Mouse (Mus musculus) forebrain, embryonic 12.5 days (tissue): ENCODE measurements around the gene Panx3. TPM values are rescaled to one million over a fixed set of nuclear protein-coding genes. Genes with fewer than 3 reads are reported as not detected.

Source experiments
- ATAC-seq: fragments of 200-750 bp; cut with Nextera tagmentation; 2 replicates; pipeline ENCODE4 v1.8.0; 2017; ENCODE audit warnings: moderate TSS enrichment; ENCODE audit not compliant: low FRiP score
- H3K27ac ChIP-seq: fragments of 300-500 bp; sonication (generic); 2 replicates; pipeline ENCODE4 v1.5.1; 2016; ENCODE audit warnings: mild to moderate bottlenecking
- H3K27me3 ChIP-seq: fragments of 300-500 bp; sonication (generic); 2 replicates; pipeline ENCODE4 v1.6.1; 2016; ENCODE audit warnings: mild to moderate bottlenecking
- H3K36me3 ChIP-seq: fragments of 300-500 bp; sonication (generic); replicated peaks from 2 replicates; pipeline ENCODE4 v1.6.1; 2016; ENCODE audit warnings: mild to moderate bottlenecking
- H3K4me1 ChIP-seq: fragments of 300-500 bp; sonication (generic); 2 replicates; pipeline ENCODE4 v1.6.1; 2016
- H3K4me2 ChIP-seq: fragments of 300-500 bp; sonication (generic); 2 replicates; pipeline ENCODE4 v1.6.1; 2016; ENCODE audit warnings: mild to moderate bottlenecking, moderate library complexity
- H3K4me3 ChIP-seq: fragments of 300-500 bp; sonication (generic); replicated peaks from 2 replicates; pipeline ENCODE4 v1.5.1; 2016; ENCODE audit warnings: mild to moderate bottlenecking
- H3K9ac ChIP-seq: fragments of 300-500 bp; sonication (generic); 2 replicates; pipeline ENCODE4 v1.6.1; 2016; ENCODE audit warnings: mild to moderate bottlenecking
- H3K9me3 ChIP-seq: fragments of 300-500 bp; sonication (generic); 2 replicates; pipeline ENCODE4 v1.6.1; 2016
- WGBS: fragments of 180-500 bp; shearing (Covaris S2); methylation state at CpG from one replicate; pipeline ENCODE4 v1.1.7; 2016; 5-methylcytosine and 5-hydroxymethylcytosine counted together
- polyA plus RNA-seq: library from polyadenylated mRNA; unstranded; fragments of >200 nt; fragmentation: Nextera tagmentation; extraction: Ambion mirVana; gene quantifications from 2 replicates; pipeline ENCODE4 v1.2.1, GENCODE M21; 2016

Panx3 gene
- 0.19 TPM in 2 replicates for polyA plus RNA-seq

DNA sequence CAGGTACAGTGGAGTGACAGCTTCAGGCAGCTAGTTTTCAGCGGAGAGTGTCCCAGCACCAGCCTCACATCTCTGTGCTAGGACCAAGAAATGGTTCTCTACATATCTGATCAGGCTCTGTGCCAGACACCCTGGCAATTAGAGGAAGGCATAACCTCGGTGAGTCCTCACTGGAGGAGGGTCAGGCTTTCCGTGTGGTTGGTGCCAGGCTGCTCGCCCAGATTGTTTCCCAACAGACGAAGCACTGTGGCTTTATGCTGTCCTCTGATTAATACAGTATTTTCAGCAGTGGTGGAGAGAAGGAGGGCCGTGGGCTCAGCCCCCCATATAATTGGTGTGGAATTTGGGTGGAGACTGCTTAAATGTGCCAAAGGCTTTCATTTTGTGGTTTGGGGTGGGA is at the start of gene Panx3:
Gene Panx3, minus strand, starts transcription at position 121 of the 400 bp plus-strand sequence.
- H3K36me3 ChIP-seq, result no peaks in the 10 kb centered on the region
- H3K4me2 ChIP-seq, result no peak within 1 kb of the TSS
- H3K4me3 ChIP-seq, result no peak within 1 kb of the TSS
- WGBS, result 67% methylated on average over 6 of the region's 6 CpGs
- no peak for ATAC-seq
- H3K27ac ChIP-seq, result no peak within 1 kb of the TSS
- no peaks in the 10 kb centered on the region for H3K9me3 ChIP-seq
- no peaks in the 10 kb centered on the region for H3K27me3 ChIP-seq
- H3K9ac ChIP-seq, result no peak within 1 kb of the TSS
- no peaks in the 10 kb centered on the region for H3K4me1 ChIP-seq

- Histone ChIP-seq H3K4me1 (no peaks in the 10 kb centered on the region), H3K27ac (no peak within 1 kb of the TSS), H3K4me2 (no peak within 1 kb of the TSS), H3K27me3 (no peaks in the 10 kb centered on the region), H3K4me3 (no peak within 1 kb of the TSS), H3K9me3 (no peaks in the 10 kb centered on the region), H3K9ac (no peak within 1 kb of the TSS), H3K36me3 (no peaks in the 10 kb centered on the region)
- WGBS, result 95% methylated on average over 1 of the region's 1 CpGs
- ATAC-seq, result no peak
These were observed 47.1 kb upstream of the Panx3 start, which contains the start of gene Olfr160 for GRCm38 (mm10) chr9:37716150-37716549. Gene Olfr160 (minus strand): TSS chr9:37716250.

GRCm38 (mm10) chr9:37689970-37690686 is 21.1 kb upstream of the Panx3 start:
- Histone ChIP-seq H3K27ac (no peak overlapping the region), H3K4me3 (no peak overlapping the region), H3K4me2 (no peak overlapping the region), H3K4me1 (no peaks in the 10 kb centered on the region; the same call in 1 of the 2 replicates), H3K36me3 (no peaks in the 10 kb centered on the region), H3K27me3 (no peaks in the 10 kb centered on the region), H3K9ac (no peak overlapping the region), H3K9me3 (no peaks in the 10 kb centered on the region)
- ATAC-seq, result 0 out of 2 replicates have a peak, but pooled peaks have one; percentile 23
- 44% methylated on average over 5 of the region's 5 CpGs for WGBS

DNA sequence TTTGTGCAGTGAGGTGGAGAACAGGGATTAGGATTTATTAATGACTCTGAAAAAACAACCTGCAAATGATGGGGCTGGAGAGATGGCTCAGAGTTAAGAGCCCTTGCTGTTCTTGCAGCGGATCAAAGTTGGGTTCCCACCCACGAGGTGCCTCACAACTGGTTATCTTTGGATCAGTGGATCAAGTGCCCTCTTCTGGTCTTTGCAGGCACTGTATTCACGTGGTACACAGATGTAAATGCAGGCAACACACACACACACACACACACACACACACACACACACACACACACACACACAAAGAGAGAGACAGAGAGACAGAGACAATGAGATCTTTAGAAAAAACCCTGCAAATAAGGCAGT is 18.9 kb upstream of the Panx3 start:
- WGBS, result 43% methylated on average over 3 of the region's 3 CpGs
- no peak overlapping the region for H3K27ac ChIP-seq
- no peaks in the 10 kb centered on the region for H3K36me3 ChIP-seq
- H3K27me3 ChIP-seq, result no peaks in the 10 kb centered on the region
- H3K4me1 ChIP-seq, result no peaks in the 10 kb centered on the region; the same call in 1 of the 2 replicates
- no peak for ATAC-seq
- no peak overlapping the region for H3K9ac ChIP-seq
- H3K4me2 ChIP-seq, result no peak overlapping the region
- H3K4me3 ChIP-seq, result no peak overlapping the region
- no peaks in the 10 kb centered on the region for H3K9me3 ChIP-seq

GRCm38 (mm10) chr9:37687288-37687940 is 18.4 kb upstream of the Panx3 start:
- ATAC-seq, result no peak
- WGBS, result 73% methylated on average over 3 of the region's 3 CpGs

DNA sequence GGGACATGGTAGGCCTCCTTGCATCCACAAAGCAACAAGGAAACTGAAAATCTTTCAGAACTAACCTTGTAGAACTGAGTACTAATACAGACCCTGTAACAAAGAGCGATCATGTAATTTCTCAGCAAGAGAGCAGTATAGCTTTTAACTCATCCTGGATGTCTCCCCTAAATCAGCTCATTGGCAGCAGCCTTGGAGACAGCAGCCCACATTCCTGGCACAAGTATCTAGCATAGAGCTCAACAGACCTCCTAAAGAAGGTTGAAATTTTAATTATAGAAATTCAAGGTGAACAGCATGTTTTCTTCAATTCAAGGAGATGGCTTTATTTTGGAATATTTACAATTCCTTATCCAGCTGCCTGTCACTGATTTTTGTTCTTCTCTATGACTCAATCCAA is 12.1 kb upstream of the Panx3 start:
- H3K4me3 ChIP-seq, result no peak overlapping the region
- no peak for ATAC-seq
- H3K9me3 ChIP-seq, result no peaks in the 10 kb centered on the region
- WGBS, result 89% methylated on average over 1 of the region's 1 CpGs
- no peak overlapping the region for H3K9ac ChIP-seq
- no peaks in the 10 kb centered on the region for H3K27me3 ChIP-seq
- no peak overlapping the region for H3K27ac ChIP-seq
- no peak overlapping the region for H3K4me2 ChIP-seq
- no peaks in the 10 kb centered on the region for H3K36me3 ChIP-seq
- H3K4me1 ChIP-seq, result no peaks in the 10 kb centered on the region

More at GRCm38 (mm10) chr9:37687288-37687940, 18.4 kb upstream of the Panx3 start:
- Histone ChIP-seq H3K4me2 (no peak overlapping the region), H3K9me3 (no peaks in the 10 kb centered on the region), H3K9ac (no peak overlapping the region), H3K4me3 (no peak overlapping the region), H3K4me1 (no peaks in the 10 kb centered on the region; the same call in 1 of the 2 replicates), H3K36me3 (no peaks in the 10 kb centered on the region), H3K27me3 (no peaks in the 10 kb centered on the region), H3K27ac (no peak overlapping the region)

DNA sequence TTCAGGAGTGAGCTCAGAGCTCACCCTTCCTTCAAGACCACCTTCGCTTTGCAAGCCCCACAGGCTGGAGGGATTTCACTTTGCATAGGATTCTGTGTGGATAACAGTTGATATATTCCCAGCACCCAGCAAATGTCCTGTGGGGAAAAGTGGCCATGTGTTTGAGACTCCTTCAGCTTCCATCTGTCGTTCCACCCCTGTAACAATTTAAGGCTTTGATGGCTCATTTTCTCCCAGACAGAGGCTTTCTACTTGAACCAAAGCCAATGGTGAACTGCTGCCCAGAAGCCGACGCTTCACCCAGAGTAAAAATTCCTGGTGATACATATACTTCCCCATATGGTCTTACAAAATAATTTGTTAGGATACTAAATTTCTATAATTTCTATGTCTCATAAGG is 6.3 kb upstream of the Panx3 start:
- Histone ChIP-seq H3K36me3 (no peaks in the 10 kb centered on the region), H3K27ac (no peak overlapping the region), H3K27me3 (no peaks in the 10 kb centered on the region), H3K4me2 (no peak overlapping the region), H3K4me1 (no peaks in the 10 kb centered on the region), H3K9me3 (no peaks in the 10 kb centered on the region), H3K4me3 (no peak overlapping the region), H3K9ac (no peak overlapping the region)
- no peak for ATAC-seq
- WGBS, result 85% methylated on average over 4 of the region's 4 CpGs

GRCm38 (mm10) chr9:37670261-37670660 is 1.2 kb upstream of the Panx3 start:
- no peak overlapping the region for H3K4me2 ChIP-seq
- H3K36me3 ChIP-seq, result no peaks in the 10 kb centered on the region
- H3K4me3 ChIP-seq, result no peak overlapping the region
- H3K9ac ChIP-seq, result no peak overlapping the region
- WGBS, result 88% methylated on average over 3 of the region's 3 CpGs
- no peaks in the 10 kb centered on the region for H3K4me1 ChIP-seq
- no peak overlapping the region for H3K27ac ChIP-seq
- no peak for ATAC-seq
- H3K9me3 ChIP-seq, result no peaks in the 10 kb centered on the region
- no peaks in the 10 kb centered on the region for H3K27me3 ChIP-seq

GRCm38 (mm10) chr9:37669678-37670077 is 643 bp upstream of the Panx3 start:
- no peak overlapping the region for H3K4me3 ChIP-seq
- H3K9me3 ChIP-seq, result no peaks in the 10 kb centered on the region
- H3K27ac ChIP-seq, result no peak overlapping the region
- H3K9ac ChIP-seq, result no peak overlapping the region
- H3K27me3 ChIP-seq, result no peaks in the 10 kb centered on the region
- H3K36me3 ChIP-seq, result no peaks in the 10 kb centered on the region
- ATAC-seq, result no peak
- no peak overlapping the region for H3K4me2 ChIP-seq
- WGBS, result 83% methylated on average over 4 of the region's 4 CpGs
- H3K4me1 ChIP-seq, result no peaks in the 10 kb centered on the region

DNA sequence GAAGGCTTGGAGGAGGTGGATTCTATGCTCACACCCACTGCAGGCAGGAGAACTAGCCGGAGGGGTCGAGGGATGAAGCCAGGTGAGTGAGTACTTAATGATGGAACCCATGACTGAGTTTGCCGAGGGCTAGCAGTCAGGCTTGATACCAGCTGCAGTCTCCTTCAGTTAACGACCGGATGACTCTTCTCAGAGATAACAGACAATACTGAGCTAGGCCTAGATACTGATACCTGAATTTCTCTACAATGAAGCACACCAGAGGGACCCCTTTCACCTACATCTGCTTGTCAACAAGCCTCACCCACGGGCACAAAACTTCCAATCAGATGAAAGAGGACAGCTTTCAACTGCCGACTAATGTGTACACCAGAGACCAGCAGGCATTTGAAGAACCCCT is 3.0 kb downstream of the Panx3 start:
- Histone ChIP-seq H3K9ac (no peak overlapping the region), H3K27me3 (no peaks in the 10 kb centered on the region), H3K27ac (no peak overlapping the region), H3K4me1 (no peaks in the 10 kb centered on the region), H3K4me2 (no peak overlapping the region), H3K4me3 (no peak overlapping the region), H3K36me3 (no peaks in the 10 kb centered on the region), H3K9me3 (no peaks in the 10 kb centered on the region)
- 82% methylated on average over 7 of the region's 7 CpGs for WGBS
- no peak for ATAC-seq

DNA sequence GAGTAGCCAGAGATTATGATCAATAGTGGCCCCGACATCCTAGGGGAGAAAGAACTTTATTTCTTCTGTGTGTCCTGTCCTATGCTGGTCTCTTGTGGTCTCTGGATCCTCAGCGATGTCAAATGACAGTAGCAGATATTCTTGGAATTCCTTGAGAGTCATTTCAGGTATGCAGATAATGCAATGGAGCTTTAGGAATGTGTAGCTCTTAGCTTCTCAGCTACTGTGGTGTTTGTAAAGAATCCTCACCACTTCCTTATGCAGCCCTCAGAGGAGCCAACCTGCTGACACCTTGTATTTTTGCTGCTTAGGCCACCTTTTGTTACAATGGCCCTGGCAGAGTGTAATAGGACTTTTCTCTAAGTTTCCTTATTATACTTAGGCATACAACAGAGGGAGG is 4.4 kb downstream of the Panx3 start:
- 82% methylated on average over 2 of the region's 2 CpGs for WGBS
- no peak for ATAC-seq
- H3K27me3 ChIP-seq, result no peaks in the 10 kb centered on the region

GRCm38 (mm10) chr9:37663210-37663609 is 5.8 kb downstream of the Panx3 start:
- 83% methylated on average over 1 of the region's 1 CpGs for WGBS
- Histone ChIP-seq H3K4me1 (no peaks in the 10 kb centered on the region), H3K9ac (no peak overlapping the region), H3K9me3 (no peaks in the 10 kb centered on the region), H3K27ac (no peak overlapping the region), H3K36me3 (no peaks in the 10 kb centered on the region), H3K4me3 (no peak overlapping the region), H3K27me3 (no peaks in the 10 kb centered on the region), H3K4me2 (no peak overlapping the region)
- ATAC-seq, result no peak

More for the DNA sequence above, 4.4 kb downstream of the Panx3 start:
- no peak overlapping the region for H3K4me2 ChIP-seq
- no peaks in the 10 kb centered on the region for H3K9me3 ChIP-seq
- H3K9ac ChIP-seq, result no peak overlapping the region
- no peak overlapping the region for H3K4me3 ChIP-seq
- H3K4me1 ChIP-seq, result no peaks in the 10 kb centered on the region
- H3K36me3 ChIP-seq, result no peaks in the 10 kb centered on the region
- no peak overlapping the region for H3K27ac ChIP-seq

GRCm38 (mm10) chr9:37659413-37659812 is 9.6 kb downstream of the Panx3 start:
- Histone ChIP-seq H3K27me3 (no peaks in the 10 kb centered on the region), H3K9ac (no peak overlapping the region), H3K36me3 (no peaks in the 10 kb centered on the region), H3K4me2 (no peak overlapping the region), H3K4me3 (no peak overlapping the region), H3K4me1 (peaks cover 13% of the 10 kb centered on the region), H3K9me3 (no peaks in the 10 kb centered on the region), H3K27ac (no peak overlapping the region)
- no peak for ATAC-seq
- 84% methylated on average over 6 of the region's 6 CpGs for WGBS
